Mouse (Mus musculus): ENCODE data around the gene Prdm1. TPM values are rescaled to one million over a fixed set of nuclear protein-coding genes. Genes with fewer than 3 reads are reported as not detected.

Prdm1 gene
- total RNA-seq, 1 experiment from 2014 or later = 1.7 TPM

DNA sequence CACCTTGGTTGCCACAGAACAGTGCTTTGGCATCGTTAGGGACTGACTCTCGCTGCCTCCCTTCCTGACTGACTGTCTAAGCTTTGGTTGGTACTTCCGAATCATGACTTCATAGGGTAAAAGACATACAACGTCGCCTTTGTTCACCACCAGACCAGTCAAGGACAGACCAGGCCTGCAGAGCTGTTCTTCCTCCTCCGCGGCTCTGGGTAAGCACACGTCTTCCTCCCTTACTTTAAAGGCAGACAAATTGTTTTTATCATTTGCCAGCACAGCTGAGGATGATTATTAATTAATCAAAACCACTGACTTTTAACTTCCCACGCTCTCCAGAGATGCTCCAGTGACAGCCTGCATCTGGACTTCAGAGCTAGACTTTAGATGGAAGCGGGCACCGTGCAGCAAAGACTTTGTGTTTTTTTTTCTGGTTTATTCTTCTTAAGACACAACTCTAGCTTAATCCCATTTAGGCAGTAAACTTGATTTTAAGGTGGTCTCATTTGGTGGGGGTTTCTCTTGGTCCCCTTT is 139.5 kb downstream of the Prdm1 start:
- no peak for ATAC-seq (ENCODE audit: extremely low read depth, insufficient number of reproducible peaks, low FRiP score, poor library complexity, severe bottlenecking)

All from neutrophil, adult 5-6 weeks (primary cell).